Mouse (Mus musculus) megakaryocyte-erythroid progenitor cell, adult 5-6 weeks (primary cell): ENCODE data around the gene Camkmt. TPM values are rescaled to one million over a fixed set of nuclear protein-coding genes. Genes with fewer than 3 reads are reported as not detected.

ENCODE experiments used
- ATAC-seq: replicated peaks from 2 replicates; pipeline ENCODE4 v1.8.0; 2016; ENCODE audit warnings: mild to moderate bottlenecking, inconsistent platforms; ENCODE audit not compliant: severe bottlenecking, poor library complexity, low FRiP score, low TSS enrichment
- total RNA-seq, 2 experiments: library from RNA; stranded (forward) in 1 of 2; stranded (reverse) in 1 of 2; fragments of 200-1000, 215-1000 nt in 1 of 2; fragments of >200 nt in 1 of 2; fragmentation: Nextera tagmentation in 1 of 2; gene quantifications; 2 replicates each; pipeline ENCODE4 v1.2.3; 2014 to 2017

Gene Camkmt
- total RNA-seq, 2 experiments from 2014 or later: 3.1 to 5.6 TPM

- ATAC-seq: no peak
Measured at GRCm38 (mm10) chr17:85473881-85474280, 383.5 kb downstream of the Camkmt start.

GRCm38 (mm10) chr17:85481241-85481640 lies 390.9 kb downstream of the Camkmt start:
- no peak for ATAC-seq

- no peak for ATAC-seq
Measured at GRCm38 (mm10) chr17:85483086-85483485, 392.7 kb downstream of the Camkmt start.

GRCm38 (mm10) chr17:85484015-85484414 lies 393.7 kb downstream of the Camkmt start:
- ATAC-seq: no peak

GRCm38 (mm10) chr17:85484526-85484925 lies 394.2 kb downstream of the Camkmt start:
- no peak for ATAC-seq

GRCm38 (mm10) chr17:85485065-85485945 lies 395.0 kb downstream of the Camkmt start:
- no peak for ATAC-seq

- no peak for ATAC-seq
Measured at GRCm38 (mm10) chr17:85485946-85486533, 395.7 kb downstream of the Camkmt start.

- ATAC-seq: no peak
Measured at GRCm38 (mm10) chr17:85486585-85487480, 396.5 kb downstream of the Camkmt start.

GRCm38 (mm10) chr17:85487531-85487930 lies 397.2 kb downstream of the Camkmt start:
- ATAC-seq: no peak

- no peak for ATAC-seq
Measured at GRCm38 (mm10) chr17:85488601-85489487, 398.5 kb downstream of the Camkmt start.

- no peak for ATAC-seq
Measured at GRCm38 (mm10) chr17:85489488-85489980, 399.2 kb downstream of the Camkmt start.

GRCm38 (mm10) chr17:85491491-85491890 lies 401.1 kb downstream of the Camkmt start:
- ATAC-seq: no peak

GRCm38 (mm10) chr17:85493521-85493920 lies 403.2 kb downstream of the Camkmt start:
- no peak for ATAC-seq

- ATAC-seq: no peak
Measured at GRCm38 (mm10) chr17:85495012-85495754, 404.8 kb downstream of the Camkmt start.

GRCm38 (mm10) chr17:85495871-85496270 lies 405.5 kb downstream of the Camkmt start:
- ATAC-seq: no peak

GRCm38 (mm10) chr17:85504888-85505287 lies 414.5 kb downstream of the Camkmt start:
- no peak for ATAC-seq

- no peak for ATAC-seq
Measured at GRCm38 (mm10) chr17:85506206-85507088, 416.1 kb downstream of the Camkmt start.
